Mouse (Mus musculus): ENCODE measurements around the gene Akap11. TPM values are rescaled to one million over a fixed set of nuclear protein-coding genes. Genes with fewer than 3 reads are reported as not detected.

Akap11 gene
- polyA plus RNA-seq, 1 experiment from 2014 or later, result 6.0 TPM

DNA sequence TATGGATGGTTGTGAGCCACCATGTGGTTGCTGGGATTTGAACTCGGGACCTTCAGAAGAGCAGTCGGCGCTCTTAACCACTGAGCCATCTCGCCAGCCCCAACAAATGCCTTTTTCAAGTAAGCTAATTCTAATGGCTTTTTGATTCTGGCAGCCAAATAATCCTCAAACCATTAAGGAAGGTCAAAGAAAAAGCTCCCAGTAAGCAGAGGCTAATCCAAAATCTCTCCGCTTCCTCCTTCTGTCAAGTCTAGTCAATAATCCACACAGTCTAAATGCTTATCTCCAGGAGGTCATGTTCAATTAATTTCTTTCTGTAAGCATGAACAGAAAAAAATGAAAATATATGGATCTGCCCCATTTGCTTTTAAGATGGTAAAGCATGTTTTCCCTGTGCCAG, 2.0 kb downstream of the Akap11 start:
- no peak overlapping the region for H3K4me3 ChIP-seq (ENCODE audit: low read depth, low read length)
- H3K27me3 ChIP-seq (ENCODE audit: control insufficient read depth, insufficient read depth, low read length), result no peaks in the 10 kb centered on the region
- no peak overlapping the region for H3K9ac ChIP-seq (ENCODE audit: low read length)
- 94% methylated on average over 5 of the region's 5 CpGs for WGBS
- H3K36me3 ChIP-seq (ENCODE audit: control insufficient read depth, insufficient read depth, low read length), result no peaks in the 10 kb centered on the region
- ATAC-seq (ENCODE audit: low FRiP score, low TSS enrichment) (no peak), DNase-seq (ENCODE audit: low spot score) (no peak)
- H3K4me1 ChIP-seq (replicated peaks; ENCODE audit: control insufficient read depth, insufficient read depth), result no peaks in the 10 kb centered on the region
- H3K9me3 ChIP-seq (ENCODE audit: control insufficient read depth, low read length), result no peaks in the 10 kb centered on the region
- H3K4me2 ChIP-seq (replicated peaks; ENCODE audit: low read depth), result no peak overlapping the region
- H3K27ac ChIP-seq (replicated peaks), result no peak overlapping the region
- TF ChIP-seq EP300 (optimal IDR thresholded peaks at IDR 0.05) (no peak), CTCF (IDR thresholded peaks at IDR 0.05; ENCODE audit: low read depth) (no peak)

DNA sequence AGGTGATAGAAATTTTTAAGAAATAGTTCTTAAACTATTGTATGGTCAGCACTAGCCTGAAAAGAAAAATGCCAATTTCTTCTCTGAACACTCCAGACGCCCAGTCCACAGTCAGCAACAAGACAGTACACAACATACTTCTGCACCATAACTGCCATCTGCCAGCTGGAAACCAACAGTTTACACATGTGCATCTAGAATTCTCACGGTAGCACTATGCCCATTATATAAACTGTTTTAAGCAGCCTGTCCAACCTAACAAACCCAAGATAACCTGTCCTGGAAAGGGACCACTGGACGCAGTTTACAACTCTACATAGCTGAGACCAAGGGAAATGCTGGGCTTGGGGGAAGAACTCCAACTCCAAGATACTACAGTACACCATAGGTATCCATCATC, 2.9 kb downstream of the Akap11 start:
- TF ChIP-seq EP300 (optimal IDR thresholded peaks at IDR 0.05) (no peak), CTCF (IDR thresholded peaks at IDR 0.05; ENCODE audit: low read depth) (no peak)
- no peak overlapping the region for H3K27ac ChIP-seq (replicated peaks)
- DNase-seq (ENCODE audit: low spot score) (no peak), ATAC-seq (ENCODE audit: low FRiP score, low TSS enrichment) (no peak)
- H3K9me3 ChIP-seq (ENCODE audit: control insufficient read depth, low read length), result no peaks in the 10 kb centered on the region
- no peaks in the 10 kb centered on the region for H3K36me3 ChIP-seq (ENCODE audit: control insufficient read depth, insufficient read depth, low read length)
- 72% methylated on average over 3 of the region's 3 CpGs for WGBS
- no peak overlapping the region for H3K4me2 ChIP-seq (replicated peaks; ENCODE audit: low read depth)
- no peaks in the 10 kb centered on the region for H3K27me3 ChIP-seq (ENCODE audit: control insufficient read depth, insufficient read depth, low read length)
- H3K4me3 ChIP-seq (ENCODE audit: low read depth, low read length), result no peak overlapping the region
- H3K9ac ChIP-seq (ENCODE audit: low read length), result no peak overlapping the region
- H3K4me1 ChIP-seq (replicated peaks; ENCODE audit: control insufficient read depth, insufficient read depth), result 0 out of 2 replicates have a peak, but pooled peaks cover under 1% of the 10 kb centered on the region

DNA sequence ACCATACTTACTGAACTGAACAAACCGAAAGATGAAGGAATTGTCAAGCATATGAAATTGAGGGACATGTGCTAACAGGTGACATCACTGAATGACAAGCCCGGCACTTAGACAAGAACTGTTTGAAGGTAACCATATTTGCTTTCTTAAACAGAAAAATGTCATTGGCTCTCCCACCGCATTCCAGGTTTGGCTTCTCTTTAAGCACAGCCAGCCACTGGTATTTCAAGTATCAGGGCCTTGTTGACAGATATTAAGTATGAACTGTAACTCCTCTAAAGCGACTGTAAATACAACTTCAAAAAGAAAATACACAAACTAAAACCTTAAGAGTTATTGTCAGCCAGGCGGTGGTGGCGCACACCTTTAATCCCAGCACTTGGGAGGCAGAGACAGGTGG, 4.3 kb downstream of the Akap11 start:
- 0 out of 2 replicates have a peak, but pooled peaks cover 4% of the 10 kb centered on the region for H3K4me1 ChIP-seq (replicated peaks; ENCODE audit: control insufficient read depth, insufficient read depth)
- no peak overlapping the region for H3K27ac ChIP-seq (replicated peaks)
- no peaks in the 10 kb centered on the region for H3K36me3 ChIP-seq (ENCODE audit: control insufficient read depth, insufficient read depth, low read length)
- TF ChIP-seq CTCF (IDR thresholded peaks at IDR 0.05; ENCODE audit: low read depth) (no peak), EP300 (optimal IDR thresholded peaks at IDR 0.05) (no peak)
- H3K4me2 ChIP-seq (replicated peaks; ENCODE audit: low read depth), result no peak overlapping the region
- no peak overlapping the region for H3K9ac ChIP-seq (ENCODE audit: low read length)
- no peaks in the 10 kb centered on the region for H3K27me3 ChIP-seq (ENCODE audit: control insufficient read depth, insufficient read depth, low read length)
- DNase-seq (ENCODE audit: low spot score) (no peak), ATAC-seq (ENCODE audit: low FRiP score, low TSS enrichment) (no peak)
- no peaks in the 10 kb centered on the region for H3K9me3 ChIP-seq (ENCODE audit: control insufficient read depth, low read length)
- no peak overlapping the region for H3K4me3 ChIP-seq (ENCODE audit: low read depth, low read length)
- 45% methylated on average over 6 of the region's 6 CpGs for WGBS

DNA sequence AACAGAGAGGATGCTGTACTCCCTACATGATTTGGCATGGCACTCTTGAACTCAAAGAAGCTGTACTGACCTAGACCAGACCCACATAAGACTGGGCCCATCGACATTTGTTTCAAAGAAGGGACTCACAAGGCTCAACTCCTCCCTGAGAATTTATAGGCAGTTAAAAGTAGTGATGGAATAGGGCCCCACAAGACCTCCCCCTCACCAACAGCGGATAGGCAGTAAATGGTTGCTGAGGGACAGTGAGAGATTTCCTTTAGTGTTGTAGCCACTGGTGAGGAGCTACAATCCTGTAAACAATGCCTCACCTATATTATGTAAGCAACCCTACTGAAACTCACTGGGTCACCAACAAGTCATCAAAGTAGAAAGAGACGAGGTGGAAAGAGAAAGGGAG, 6.4 kb downstream of the Akap11 start:
- no peak for ATAC-seq (ENCODE audit: low FRiP score, low TSS enrichment)
- DNase-seq (ENCODE audit: low spot score), result no peak
- Histone ChIP-seq H3K4me3 (ENCODE audit: low read depth, low read length) (no peak overlapping the region), H3K4me2 (replicated peaks; ENCODE audit: low read depth) (no peak overlapping the region), H3K27ac (replicated peaks) (no peak overlapping the region), H3K9me3 (ENCODE audit: control insufficient read depth, low read length) (no peaks in the 10 kb centered on the region), H3K36me3 (ENCODE audit: control insufficient read depth, insufficient read depth, low read length) (no peaks in the 10 kb centered on the region), H3K27me3 (ENCODE audit: control insufficient read depth, insufficient read depth, low read length) (no peaks in the 10 kb centered on the region), H3K9ac (ENCODE audit: low read length) (no peak overlapping the region), H3K4me1 (replicated peaks; ENCODE audit: control insufficient read depth, insufficient read depth) (peaks cover 8% of the 10 kb centered on the region; the same call in 1 of the 2 replicates)
- TF ChIP-seq CTCF (IDR thresholded peaks at IDR 0.05; ENCODE audit: low read depth), result no peak
- no peak for TF ChIP-seq EP300 (optimal IDR thresholded peaks at IDR 0.05)
- 80% methylated on average over 3 of the region's 3 CpGs for WGBS

DNA sequence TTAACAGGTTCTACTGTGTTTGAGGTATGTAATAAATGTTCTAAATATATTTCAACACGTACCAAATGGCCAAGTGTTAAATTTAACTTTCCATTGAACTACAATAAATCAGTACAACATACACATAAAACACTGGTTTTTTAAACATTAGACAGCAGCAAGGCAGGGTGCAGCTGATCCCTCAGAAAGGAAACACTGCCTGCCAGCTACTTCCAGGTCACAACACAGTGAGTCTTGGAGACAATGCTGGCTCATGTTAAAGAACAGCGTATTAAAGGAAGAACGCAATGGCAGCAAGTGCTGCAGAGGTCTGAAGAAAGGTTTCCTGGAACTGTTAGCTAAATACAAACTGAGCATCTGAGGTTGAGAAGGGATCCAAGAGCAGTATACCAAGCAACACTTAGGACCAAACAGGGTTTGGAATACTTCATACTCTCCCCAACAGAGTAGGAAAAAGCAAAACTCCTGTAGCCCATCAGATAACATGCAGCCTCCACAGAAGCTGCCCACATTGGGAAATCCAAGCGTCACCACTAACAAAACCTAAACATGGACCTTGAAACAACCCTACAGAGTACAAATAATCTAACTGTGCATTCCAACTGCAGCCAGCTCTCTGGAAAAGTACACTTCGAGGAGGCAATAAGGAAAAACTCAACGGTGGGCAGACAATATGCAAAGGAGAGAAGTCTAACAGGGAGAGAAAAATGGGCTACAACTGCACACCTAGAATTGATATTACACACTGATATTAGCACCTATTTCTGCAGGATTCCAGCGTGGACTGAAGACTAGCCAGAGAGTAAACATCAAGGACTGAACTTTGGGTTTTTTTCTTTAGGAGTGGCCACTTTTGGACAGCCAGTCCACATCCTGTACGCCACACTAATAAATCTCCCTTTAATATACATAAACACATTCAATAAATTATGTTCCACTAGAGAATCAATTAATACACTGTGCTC, 7.9 kb downstream of the Akap11 start:
- no peaks in the 10 kb centered on the region for H3K27me3 ChIP-seq (ENCODE audit: control insufficient read depth, insufficient read depth, low read length)
- TF ChIP-seq CTCF (IDR thresholded peaks at IDR 0.05; ENCODE audit: low read depth), result no peak
- TF ChIP-seq EP300 (optimal IDR thresholded peaks at IDR 0.05), result no peak
- H3K27ac ChIP-seq (replicated peaks), result peak overlapping the region; percentile 53; the same call in 1 of the 2 replicates
- H3K9me3 ChIP-seq (ENCODE audit: control insufficient read depth, low read length), result no peaks in the 10 kb centered on the region
- no peaks in the 10 kb centered on the region for H3K36me3 ChIP-seq (ENCODE audit: control insufficient read depth, insufficient read depth, low read length)
- DNase-seq (ENCODE audit: low spot score) (no peak), ATAC-seq (ENCODE audit: low FRiP score, low TSS enrichment) (no peak)
- peaks cover 8% of the 10 kb centered on the region; the same call in 1 of the 2 replicates for H3K4me1 ChIP-seq (replicated peaks; ENCODE audit: control insufficient read depth, insufficient read depth)
- WGBS, result 31% methylated on average over 8 of the region's 8 CpGs
- H3K9ac ChIP-seq (ENCODE audit: low read length), result no peak overlapping the region
- H3K4me3 ChIP-seq (ENCODE audit: low read depth, low read length), result no peak overlapping the region
- H3K4me2 ChIP-seq (replicated peaks; ENCODE audit: low read depth), result no peak overlapping the region

DNA sequence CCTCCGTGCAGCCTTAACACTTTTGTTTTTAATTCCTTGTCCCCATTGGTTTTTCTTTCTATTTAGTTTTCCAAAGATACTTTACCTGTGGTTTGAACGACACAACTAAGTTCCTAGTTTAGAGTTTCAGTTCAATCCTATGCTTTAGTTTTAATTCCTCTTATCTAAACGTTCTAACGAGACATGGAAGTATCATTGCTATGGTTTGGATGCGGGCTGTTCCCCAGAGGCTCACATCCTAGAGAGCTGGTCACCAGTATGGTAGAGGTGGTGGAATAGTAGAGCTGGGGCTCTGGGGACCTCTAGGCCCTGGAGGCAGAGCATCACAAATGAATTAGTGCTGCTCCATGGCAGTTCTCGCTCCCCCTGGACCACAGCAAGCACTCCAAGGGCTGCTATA, 9.7 kb downstream of the Akap11 start:
- no peak overlapping the region for H3K4me3 ChIP-seq (ENCODE audit: low read depth, low read length)
- H3K4me2 ChIP-seq (replicated peaks; ENCODE audit: low read depth), result no peak overlapping the region
- WGBS, result 68% methylated on average over 6 of the region's 6 CpGs

More for the DNA sequence above, 9.7 kb downstream of the Akap11 start:
- no peaks in the 10 kb centered on the region for H3K27me3 ChIP-seq (ENCODE audit: control insufficient read depth, insufficient read depth, low read length)
- H3K36me3 ChIP-seq (ENCODE audit: control insufficient read depth, insufficient read depth, low read length), result no peaks in the 10 kb centered on the region
- peaks cover 8% of the 10 kb centered on the region; the same call in 1 of the 2 replicates for H3K4me1 ChIP-seq (replicated peaks; ENCODE audit: control insufficient read depth, insufficient read depth)
- ATAC-seq (ENCODE audit: low FRiP score, low TSS enrichment) (no peak), DNase-seq (ENCODE audit: low spot score) (no peak)
- H3K9ac ChIP-seq (ENCODE audit: low read length), result no peak overlapping the region
- H3K27ac ChIP-seq (replicated peaks), result no peak overlapping the region
- TF ChIP-seq EP300 (optimal IDR thresholded peaks at IDR 0.05) (no peak), CTCF (IDR thresholded peaks at IDR 0.05; ENCODE audit: low read depth) (no peak)
- H3K9me3 ChIP-seq (ENCODE audit: control insufficient read depth, low read length), result no peaks in the 10 kb centered on the region

Data from stomach, postnatal 0 days (tissue).